Mouse (Mus musculus) heart, postnatal 25 days (tissue): ENCODE measurements around the gene Mier3. TPM values are rescaled to one million over a fixed set of nuclear protein-coding genes. Genes with fewer than 3 reads are reported as not detected.

Source experiments
- DNase-seq: peaks from one replicate; pipeline ENCODE4 v3.0.0; 2022; ENCODE audit warnings: low spot score
- intact Hi-C: fragments of 180-260 bp; cut with DNase I; formaldehyde crosslinking; loops from one replicate; pipeline ENCODE4 v1.15.1; 2025
- total RNA-seq, 2 experiments: library from RNA; stranded (reverse); gene quantifications; 2 replicates each; pipeline ENCODE4 v1.2.3; 2021

Gene Mier3
- total RNA-seq, 2 experiments from 2014 or later, result 16.4 to 17.5 TPM

GRCm38 (mm10) chr13:111755937-111756336 lies 75.2 kb downstream of the Mier3 start:
- DNase-seq, result no peak
- intact Hi-C loops, result no loop called here

GRCm38 (mm10) chr13:111756986-111757385 lies 76.2 kb downstream of the Mier3 start:
- DNase-seq, result no peak
- intact Hi-C loops, result no loop called here

GRCm38 (mm10) chr13:111762526-111762925 lies 81.7 kb downstream of the Mier3 start:
- DNase-seq, result no peak
- intact Hi-C loops, result no loop called here

Other genes starting within 250 kb of the Mier3 start
- gene Gpbp1, start 190.9 kb upstream of the Mier3 start, total RNA-seq, result 10 to 100 TPM; 46.3 to 53.5 TPM
- gene Gm49496, start 131.0 kb upstream of the Mier3 start, total RNA-seq, result not detected
- not detected for gene Gm10198, start 88.2 kb upstream of the Mier3 start, total RNA-seq
- 10 to 100 TPM; 27.9 to 33.0 TPM for gene Map3k1, start 128.0 kb downstream of the Mier3 start, total RNA-seq